Mouse (Mus musculus) forebrain, embryonic 14.5 days (tissue): ENCODE measurements around the gene Ppp1r11. TPM values are rescaled to one million over a fixed set of nuclear protein-coding genes. Genes with fewer than 3 reads are reported as not detected.
A peak's percentile ranks its signal among the peaks of the same experiment; 100 is the strongest.

Experiments
- ATAC-seq: fragments of 200-750 bp; cut with Nextera tagmentation; 2 replicates; pipeline ENCODE4 v1.8.0; 2017; ENCODE audit warnings: mild to moderate bottlenecking, moderate library complexity
- DNase-seq: peaks from one replicate; pipeline ENCODE4 v3.0.0-alpha.2; 2015; ENCODE audit warnings: low spot score
- H3K27ac ChIP-seq: fragments of 300-500 bp; sonication (generic); 2 replicates; pipeline ENCODE4 v1.5.1; 2014; ENCODE audit warnings: low read depth, mild to moderate bottlenecking, control low read depth, low read length, moderate library complexity
- H3K27me3 ChIP-seq: fragments of 300-500 bp; sonication (generic); replicated peaks from 2 replicates; pipeline ENCODE4 v1.6.1; 2014; ENCODE audit warnings: low read length, control low read depth, mixed read lengths; ENCODE audit not compliant: control insufficient read depth, insufficient read depth
- H3K36me3 ChIP-seq: fragments of 300-500 bp; sonication (generic); 2 replicates; pipeline ENCODE4 v1.6.1; 2014; ENCODE audit warnings: low read length, control low read depth; ENCODE audit not compliant: control insufficient read depth, insufficient read depth
- H3K4me1 ChIP-seq: fragments of 300-500 bp; sonication (generic); 2 replicates; pipeline ENCODE4 v1.6.1; 2014; ENCODE audit warnings: antibody characterized with exemption, low read length, control low read depth; ENCODE audit not compliant: control insufficient read depth, insufficient read depth
- H3K4me2 ChIP-seq: fragments of 300-500 bp; sonication (generic); 2 replicates; pipeline ENCODE4 v1.6.1; 2014; ENCODE audit warnings: mild to moderate bottlenecking, control low read depth, low read length
- H3K4me3 ChIP-seq: fragments of 300-500 bp; sonication (generic); 2 replicates; pipeline ENCODE4 v1.5.1; 2014; ENCODE audit warnings: low read depth, low read length, control low read depth
- H3K9ac ChIP-seq: fragments of 300-500 bp; sonication (generic); 2 replicates; pipeline ENCODE4 v1.6.1; 2014; ENCODE audit warnings: mild to moderate bottlenecking, low read length, control low read depth, moderate library complexity
- H3K9me3 ChIP-seq: fragments of 300-500 bp; sonication (generic); replicated peaks from 2 replicates; pipeline ENCODE4 v1.6.1; 2016; ENCODE audit warnings: low read length, control low read depth, mixed read lengths; ENCODE audit not compliant: control insufficient read depth
- WGBS: fragments of 180-500 bp; shearing (Covaris S2); extraction: QIAGEN DNeasy Blood & Tissue Kit; methylation state at CpG from one replicate; pipeline ENCODE4 v1.1.7; 2014; 5-methylcytosine and 5-hydroxymethylcytosine counted together
- polyA plus RNA-seq: library from polyadenylated mRNA; unstranded; fragments of >200 nt; fragmentation: Nextera tagmentation; extraction: Ambion mirVana; gene quantifications from 2 replicates; pipeline ENCODE4 v1.2.1, GENCODE M21; 2014

Ppp1r11 gene
- polyA plus RNA-seq, 1 experiment from 2014 or later: 228 TPM

- no peak for ATAC-seq
- Histone ChIP-seq H3K9me3 (no peaks in the 10 kb centered on the region), H3K9ac (no peak overlapping the region), H3K4me1 (peaks cover 14% of the 10 kb centered on the region), H3K4me3 (no peak overlapping the region), H3K36me3 (peaks cover 16% of the 10 kb centered on the region), H3K4me2 (no peak overlapping the region), H3K27ac (no peak overlapping the region), H3K27me3 (peaks cover 15% of the 10 kb centered on the region)
- 95% methylated on average over 1 of the region's 1 CpGs for WGBS
- no peak for DNase-seq
Observed at GRCm38 (mm10) chr17:36948286-36948685, 3.3 kb downstream of the Ppp1r11 start.

GRCm38 (mm10) chr17:36947051-36947819 lies 4.3 kb downstream of the Ppp1r11 start:
- peak overlapping the region; percentile 44 for H3K4me3 ChIP-seq
- peak overlapping the region; percentile 80 for H3K9ac ChIP-seq
- peak; percentile 61 for DNase-seq
- peak overlapping the region; percentile 90 for H3K4me2 ChIP-seq
- H3K9me3 ChIP-seq: no peaks in the 10 kb centered on the region
- peaks cover 16% of the 10 kb centered on the region for H3K36me3 ChIP-seq
- 1% methylated on average over 61 of the region's 62 CpGs for WGBS
- peak; percentile 47 for ATAC-seq
- peaks cover 25% of the 10 kb centered on the region for H3K27me3 ChIP-seq
- H3K4me1 ChIP-seq: peaks cover 14% of the 10 kb centered on the region
- H3K27ac ChIP-seq: peak overlapping the region; percentile 33; the same call in 1 of the 2 replicates

GRCm38 (mm10) chr17:36944121-36944775 lies 7.3 kb downstream of the Ppp1r11 start:
- Histone ChIP-seq H3K9ac (no peak overlapping the region), H3K4me2 (no peak overlapping the region), H3K4me3 (no peak overlapping the region), H3K36me3 (peaks cover 12% of the 10 kb centered on the region), H3K4me1 (peaks cover 5% of the 10 kb centered on the region), H3K27ac (no peak overlapping the region), H3K27me3 (peaks cover 25% of the 10 kb centered on the region), H3K9me3 (no peaks in the 10 kb centered on the region)
- DNase-seq: no peak
- ATAC-seq: no peak
- 15% methylated on average over 9 of the region's 9 CpGs for WGBS

- Histone ChIP-seq H3K4me2 (no peak overlapping the region), H3K9me3 (no peaks in the 10 kb centered on the region), H3K4me3 (peak overlapping the region; percentile 31; the same call in 1 of the 2 replicates), H3K9ac (no peak overlapping the region), H3K4me1 (peaks cover 5% of the 10 kb centered on the region), H3K27me3 (peaks cover 25% of the 10 kb centered on the region), H3K27ac (no peak overlapping the region), H3K36me3 (peaks cover 6% of the 10 kb centered on the region; the same call in 1 of the 2 replicates)
- DNase-seq (no peak), ATAC-seq (no peak)
- 23% methylated on average over 5 of the region's 5 CpGs for WGBS
Observed at GRCm38 (mm10) chr17:36943691-36944090, 7.8 kb downstream of the Ppp1r11 start.

- DNase-seq: peak; percentile 14
- no peaks in the 10 kb centered on the region for H3K36me3 ChIP-seq
- peak within 1 kb of the TSS; percentile 43 for H3K9ac ChIP-seq
- H3K27me3 ChIP-seq: peaks cover 25% of the 10 kb centered on the region
- H3K27ac ChIP-seq: no peak within 1 kb of the TSS
- peak within 1 kb of the TSS; percentile 31 for H3K4me3 ChIP-seq
- H3K9me3 ChIP-seq: no peaks in the 10 kb centered on the region
- WGBS: 3% methylated on average over 45 of the region's 59 CpGs
- peaks cover 5% of the 10 kb centered on the region for H3K4me1 ChIP-seq
- no peak for ATAC-seq
- peak within 1 kb of the TSS; percentile 56 for H3K4me2 ChIP-seq
Observed at GRCm38 (mm10) chr17:36942791-36943471, 8.6 kb downstream of the Ppp1r11 start, which contains the start of gene Rnf39. TSS of gene Rnf39 (plus strand) at chr17:36942918.

- H3K9ac ChIP-seq: no peak overlapping the region
Observed at GRCm38 (mm10) chr17:36942391-36942790, 9.2 kb downstream of the Ppp1r11 start.

GRCm38 (mm10) chr17:36938056-36938455 lies 13.5 kb downstream of the Ppp1r11 start:
- 85% methylated on average over 2 of the region's 2 CpGs for WGBS
- Histone ChIP-seq H3K4me2 (no peak overlapping the region), H3K4me3 (no peak overlapping the region), H3K27ac (no peak overlapping the region), H3K27me3 (peaks cover 8% of the 10 kb centered on the region), H3K9ac (no peak overlapping the region), H3K4me1 (no peaks in the 10 kb centered on the region), H3K36me3 (no peaks in the 10 kb centered on the region), H3K9me3 (no peaks in the 10 kb centered on the region)
- no peak for ATAC-seq
- DNase-seq: no peak

More at GRCm38 (mm10) chr17:36942391-36942790, 9.2 kb downstream of the Ppp1r11 start:
- Histone ChIP-seq H3K4me2 (peak overlapping the region; percentile 56), H3K4me3 (peak overlapping the region; percentile 31; the same call in 1 of the 2 replicates), H3K27me3 (peaks cover 25% of the 10 kb centered on the region), H3K27ac (no peak overlapping the region), H3K36me3 (no peaks in the 10 kb centered on the region), H3K9me3 (no peaks in the 10 kb centered on the region), H3K4me1 (peaks cover 5% of the 10 kb centered on the region; the same call in 1 of the 2 replicates)
- ATAC-seq (peak; percentile 24; the same call in 1 of the 2 replicates), DNase-seq (peak; percentile 31)
- 48% methylated on average over 10 of the region's 10 CpGs for WGBS

- Histone ChIP-seq H3K4me3 (no peak overlapping the region), H3K27ac (no peak overlapping the region), H3K4me1 (no peaks in the 10 kb centered on the region), H3K27me3 (no peaks in the 10 kb centered on the region), H3K9me3 (no peaks in the 10 kb centered on the region), H3K4me2 (no peak overlapping the region), H3K36me3 (no peaks in the 10 kb centered on the region), H3K9ac (no peak overlapping the region)
- 65% methylated on average over 2 of the region's 2 CpGs for WGBS
- ATAC-seq (no peak), DNase-seq (no peak)
Observed at GRCm38 (mm10) chr17:36931806-36932205, 19.7 kb downstream of the Ppp1r11 start.
